Mouse (Mus musculus) gastrocnemius, postnatal 10 days (tissue): Measurements from ENCODE around the gene Ube2a. TPM values are rescaled to one million over a fixed set of nuclear protein-coding genes. Genes with fewer than 3 reads are reported as not detected.
A peak's percentile ranks its signal among the peaks of the same experiment; 100 is the strongest.

Source experiments
- DNase-seq: peaks from one replicate; pipeline ENCODE4 v3.0.0; 2021; ENCODE audit warnings: mixed read lengths
- total RNA-seq, 2 experiments: library from RNA; stranded (reverse); gene quantifications; 2 replicates each; pipeline ENCODE4 v1.2.3; 2021

The Ube2a gene
- total RNA-seq, 2 experiments from 2014 or later = 45.4 to 45.8 TPM

DNA sequence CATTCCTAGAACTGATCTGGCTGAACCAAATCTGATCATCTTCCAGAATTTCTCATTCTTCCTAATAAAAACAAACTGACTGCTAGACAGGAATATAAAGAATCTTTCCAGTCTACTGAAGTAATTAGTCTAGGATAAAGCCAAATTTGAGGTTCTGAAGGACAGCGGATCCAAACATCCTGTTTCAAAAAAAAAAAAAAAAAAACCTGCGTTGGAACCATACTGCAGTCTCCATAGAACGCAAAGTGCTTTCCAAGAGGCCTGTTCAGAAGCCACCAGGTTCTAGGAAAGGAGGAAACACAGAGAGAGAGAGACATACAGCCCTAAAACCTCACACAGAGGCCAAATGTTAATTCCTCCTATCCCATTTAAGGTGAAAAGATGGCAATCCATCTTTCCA lies 28.0 kb downstream of the Ube2a start:
- DNase-seq = no peak

DNA sequence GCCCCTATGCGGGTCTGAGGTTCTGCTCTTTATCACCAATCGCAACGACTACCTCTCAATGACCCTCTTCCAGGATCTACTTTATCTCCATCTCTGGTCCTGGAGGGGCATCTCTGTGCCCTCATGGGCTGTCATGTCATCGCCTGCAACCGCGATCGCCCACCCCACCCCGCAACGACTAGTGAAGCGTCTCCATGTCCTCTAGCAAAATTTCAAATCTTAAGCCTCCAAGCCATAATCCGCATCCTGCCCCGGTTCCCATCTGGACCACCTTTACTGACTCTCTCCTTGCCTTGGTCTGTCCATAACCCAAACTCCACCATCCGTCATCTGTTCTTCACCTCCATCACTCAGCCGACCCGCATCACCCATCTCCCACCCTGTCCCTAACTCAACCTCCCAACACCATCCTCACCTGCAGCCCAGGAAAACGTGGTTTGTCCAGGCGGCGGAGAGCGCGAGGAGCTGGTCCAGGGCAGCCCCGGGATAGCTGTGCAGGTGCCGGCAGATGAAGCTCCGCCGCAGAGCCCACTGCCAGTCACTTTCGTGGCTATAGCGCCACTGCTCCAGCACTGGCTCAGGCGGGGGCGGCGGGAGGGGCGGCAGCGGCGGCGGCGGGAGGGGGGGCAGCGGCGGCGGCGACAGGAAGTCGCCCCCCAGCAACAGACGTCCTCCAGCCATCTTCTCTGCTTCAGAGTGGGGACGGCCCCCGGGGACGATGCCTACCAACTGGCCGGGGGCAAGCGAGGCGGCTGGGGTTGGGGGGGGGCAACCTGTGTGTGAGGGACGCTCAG lies 28.8 kb downstream of the Ube2a start, which contains the start of gene Nkrf:
Nkrf (minus strand) TSS at position 579 of the 794 bp plus-strand sequence.
- DNase-seq = peak; percentile 20

DNA sequence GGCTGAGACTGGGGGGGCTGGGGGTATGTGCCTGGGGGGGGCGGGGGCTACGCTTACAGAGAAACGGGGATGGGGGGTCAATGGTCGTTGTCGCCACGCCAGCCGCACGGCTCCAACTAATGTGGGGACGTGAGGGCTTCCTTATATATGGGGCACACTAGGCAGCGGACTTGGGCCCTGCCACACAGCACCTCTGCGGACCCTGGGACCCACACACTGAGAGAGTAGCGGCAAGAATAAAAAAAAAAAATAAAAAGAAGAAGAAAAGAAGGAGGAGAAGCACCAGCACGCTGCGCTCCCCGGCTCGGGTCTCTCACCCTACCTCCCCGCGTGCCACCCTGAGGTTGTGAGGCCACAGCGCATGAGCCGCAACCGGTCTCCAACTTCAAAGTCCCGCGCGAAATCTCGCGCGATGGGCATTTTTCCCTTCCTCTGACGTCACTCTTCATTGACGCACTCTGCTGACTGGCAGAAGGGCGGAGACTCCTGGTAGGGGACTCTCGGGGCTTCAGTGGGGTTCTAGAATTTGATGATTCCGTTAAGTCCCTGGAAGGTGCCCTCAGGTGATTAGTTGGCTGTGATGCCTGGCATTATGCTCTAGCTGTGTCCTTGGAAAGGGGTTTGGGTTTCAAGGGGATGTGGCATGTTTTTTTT lies 29.5 kb downstream of the Ube2a start:
- DNase-seq = peak; percentile 83

DNA sequence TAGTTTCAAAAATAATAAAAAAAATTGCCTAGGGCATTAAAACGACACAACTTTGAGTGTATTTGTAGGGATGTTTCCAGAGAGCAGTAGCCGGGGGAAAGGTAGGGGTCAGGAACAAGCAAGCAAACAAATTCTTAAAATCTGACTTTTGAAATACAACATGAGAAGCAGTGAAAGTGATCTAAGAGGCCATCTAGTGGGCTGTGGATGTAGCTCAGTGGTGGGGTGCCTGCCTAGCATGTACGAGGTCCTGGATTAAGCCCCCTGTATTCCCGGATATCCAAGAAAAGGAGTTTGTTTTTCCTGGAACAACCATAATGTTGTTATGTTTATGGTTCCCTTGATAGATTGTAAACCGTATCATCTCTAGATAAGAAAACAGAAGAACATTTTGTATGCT lies 32.8 kb downstream of the Ube2a start:
- no peak for DNase-seq

DNA sequence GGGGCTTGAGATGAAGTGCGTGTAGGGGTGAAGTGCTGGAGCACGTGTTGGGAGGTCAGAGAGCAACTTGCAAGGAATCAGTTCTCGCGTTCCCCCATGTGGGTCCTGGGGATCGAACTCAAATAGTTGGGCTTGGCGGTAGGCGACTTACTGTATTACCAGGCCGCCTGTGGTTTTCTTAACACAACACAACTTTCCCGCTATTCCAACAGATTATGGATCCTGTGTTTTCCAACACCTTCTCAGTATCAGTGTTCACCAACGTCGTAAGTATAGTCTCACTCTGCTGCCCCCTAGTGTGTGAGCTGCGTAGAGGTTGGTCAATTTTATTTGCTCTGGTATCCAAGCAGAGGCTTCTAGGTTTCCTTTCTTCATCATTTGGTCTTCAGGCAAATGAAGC lies 37.6 kb downstream of the Ube2a start:
- DNase-seq = peak; percentile 21

DNA sequence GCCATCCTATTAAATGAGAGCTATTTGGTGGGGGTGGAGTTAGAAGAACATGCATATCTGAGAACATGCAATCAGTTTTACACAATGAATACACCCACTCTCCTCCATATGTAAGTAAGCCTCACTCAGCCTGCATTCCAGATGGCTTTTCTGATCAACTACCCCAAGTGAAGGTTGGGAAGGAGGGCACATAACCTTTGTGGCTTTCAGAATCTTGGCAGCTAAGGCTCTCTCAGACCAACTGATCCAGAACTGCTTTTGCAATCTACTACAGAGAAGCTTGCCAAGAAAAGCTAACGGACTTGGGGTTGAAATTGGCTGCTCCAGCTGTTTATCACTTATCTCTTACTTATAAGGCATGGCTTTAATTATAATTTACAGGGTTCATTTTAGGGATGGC lies 44.0 kb downstream of the Ube2a start:
- DNase-seq = no peak

DNA sequence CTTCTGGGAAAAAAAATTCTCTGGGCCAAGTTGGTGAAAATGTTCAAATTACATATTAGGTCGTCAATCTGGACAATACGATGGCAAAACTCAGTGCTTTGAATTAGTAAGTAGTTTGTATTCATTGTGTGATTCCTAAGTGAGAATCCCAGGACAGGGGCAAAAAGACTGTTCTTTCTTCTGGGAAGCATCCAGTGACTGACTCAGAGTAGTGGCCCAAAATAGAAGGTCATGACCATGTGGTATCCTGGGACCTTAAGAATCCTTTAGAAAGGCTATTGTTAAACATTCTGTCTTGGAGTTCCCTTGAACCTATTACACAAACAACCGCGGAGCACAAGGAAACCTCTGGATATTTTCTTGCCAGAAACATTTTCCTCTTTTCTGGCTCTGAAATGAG lies 47.6 kb downstream of the Ube2a start:
- DNase-seq = no peak

DNA sequence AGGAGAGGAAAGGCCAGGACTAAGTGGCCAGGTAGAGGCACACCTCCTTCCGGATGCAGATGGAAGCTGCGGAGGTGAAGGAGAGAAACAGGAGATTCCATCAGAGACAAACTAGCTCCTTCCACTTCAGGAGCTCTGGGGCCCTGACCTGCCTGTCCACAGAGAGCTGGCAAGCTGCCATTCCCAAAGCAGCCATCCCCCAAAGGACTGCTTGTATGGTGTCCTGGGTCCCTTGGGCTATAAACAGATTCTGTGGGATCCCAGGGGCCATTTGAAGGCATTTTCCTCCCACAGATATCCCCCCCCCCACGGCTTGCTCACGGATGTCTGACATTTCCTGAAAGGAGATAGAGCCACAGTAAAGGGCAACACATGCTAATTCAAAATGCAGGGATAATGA lies 55.1 kb downstream of the Ube2a start:
- no peak for DNase-seq

DNA sequence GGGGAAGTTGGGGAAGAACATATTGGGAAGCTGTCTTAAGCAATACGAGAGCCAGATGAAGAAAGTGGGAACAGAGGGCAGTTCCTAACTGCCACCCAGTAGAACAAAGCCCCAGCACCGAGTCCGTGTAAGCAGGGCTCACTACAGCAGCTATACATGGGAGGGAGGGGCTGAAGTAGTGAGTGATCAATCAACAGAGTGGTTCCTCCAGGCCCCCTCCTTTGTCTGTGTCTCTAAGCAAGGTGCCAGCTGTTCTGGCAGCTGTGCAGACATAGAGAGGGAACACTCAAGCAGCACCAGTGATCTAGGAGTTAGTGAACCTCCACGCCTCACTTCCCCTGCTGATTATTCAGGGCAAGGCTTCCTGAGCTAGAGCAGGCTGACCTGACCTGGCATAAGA lies 56.0 kb downstream of the Ube2a start:
- no peak for DNase-seq

DNA sequence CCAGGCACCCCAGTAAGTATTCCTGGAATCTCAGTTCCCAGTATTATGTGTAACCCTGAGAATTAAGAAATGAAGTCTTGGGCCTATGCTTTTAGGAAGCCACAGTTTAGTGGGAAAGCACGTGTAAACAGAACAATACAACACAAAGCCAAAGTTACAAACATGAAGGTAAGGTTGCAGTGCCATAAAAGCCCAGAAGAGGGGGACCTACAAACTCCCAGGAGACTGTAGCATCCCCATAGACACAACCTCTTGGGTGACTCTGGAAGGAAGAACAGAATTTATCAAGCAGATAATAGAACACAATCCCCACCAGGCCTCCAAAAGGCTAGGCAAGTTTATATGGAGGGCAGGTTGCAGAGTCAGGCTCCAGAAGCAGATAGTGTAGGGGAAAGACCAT lies 56.9 kb downstream of the Ube2a start:
- no peak for DNase-seq

Other genes with a start within 250 kb of the Ube2a start
- 1 to 10 TPM; 1.7 to 1.8 TPM for gene Akap17b, start 228.5 kb upstream of the Ube2a start, total RNA-seq
- gene Slc25a43, start 130.2 kb upstream of the Ube2a start, total RNA-seq = under 1 TPM; 0.40 to 0.41 TPM
- 100 to 1,000 TPM; 217 to 231 TPM for gene Slc25a5, start 78.2 kb upstream of the Ube2a start, total RNA-seq
- 10 to 100 TPM; 12.1 to 13.8 TPM for gene C330007P06Rik, start 211 bp downstream of the Ube2a start, total RNA-seq
- 1 to 10 TPM; 3.4 to 4.6 TPM for gene Nkrf, start 29.0 kb downstream of the Ube2a start, total RNA-seq
- gene Sept6, start 117.9 kb downstream of the Ube2a start, total RNA-seq = 10 to 100 TPM; 10.7 to 13.5 TPM
- not detected for gene Sowahd, start 174.9 kb downstream of the Ube2a start, total RNA-seq
- gene Rpl39, start 211.5 kb downstream of the Ube2a start, total RNA-seq = 100 to 1,000 TPM; 542 to 550 TPM
- 10 to 100 TPM in 1 of 2 experiments, 1 to 10 TPM in 1; 8.8 to 12.5 TPM for gene Upf3b, start 236.4 kb downstream of the Ube2a start, total RNA-seq